Mouse (Mus musculus) lung, adult 18-20 months (tissue): ENCODE measurements around the gene Abhd12b.

Experiments used
- DNase-seq, 2 experiments: peaks; one replicate each; pipeline ENCODE4 v3.0.0; 2022; ENCODE audit warnings: mixed read lengths in 2 of 2

The Abhd12b gene

GRCm38 (mm10) chr12:70208214-70208613 is 54.3 kb downstream of the Abhd12b start:
- DNase-seq: no peak

DNA sequence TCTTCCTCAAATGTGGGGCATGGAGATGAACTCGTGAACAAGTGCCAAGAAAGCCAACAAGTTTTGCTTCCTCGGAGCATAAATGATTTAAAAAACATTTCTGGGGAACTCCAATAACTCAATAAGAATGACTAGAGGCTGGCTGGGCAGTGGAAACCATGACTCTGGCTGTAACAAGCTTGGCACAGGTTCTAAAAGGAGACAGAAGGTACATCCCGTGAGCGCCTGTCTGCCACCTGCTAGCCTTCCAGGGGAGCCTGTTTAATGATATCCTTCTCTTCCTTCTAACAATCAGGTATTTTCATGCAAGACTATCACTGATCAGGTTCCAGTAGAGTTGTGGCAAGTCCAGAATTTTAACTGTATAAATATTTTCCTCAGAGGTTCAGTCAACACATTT is 58.6 kb downstream of the Abhd12b start:
- no peak for DNase-seq

GRCm38 (mm10) chr12:70213601-70214000 is 59.7 kb downstream of the Abhd12b start:
- DNase-seq: no peak

GRCm38 (mm10) chr12:70214281-70214680 is 60.3 kb downstream of the Abhd12b start:
- no peak for DNase-seq

- peak in 1 of 2 experiments; percentile 28 for DNase-seq
These were observed 62.4 kb downstream of the Abhd12b start for GRCm38 (mm10) chr12:70216229-70216800.

GRCm38 (mm10) chr12:70218795-70219540 is 65.0 kb downstream of the Abhd12b start:
- peak in 1 of 2 experiments; percentile 34 for DNase-seq

DNA sequence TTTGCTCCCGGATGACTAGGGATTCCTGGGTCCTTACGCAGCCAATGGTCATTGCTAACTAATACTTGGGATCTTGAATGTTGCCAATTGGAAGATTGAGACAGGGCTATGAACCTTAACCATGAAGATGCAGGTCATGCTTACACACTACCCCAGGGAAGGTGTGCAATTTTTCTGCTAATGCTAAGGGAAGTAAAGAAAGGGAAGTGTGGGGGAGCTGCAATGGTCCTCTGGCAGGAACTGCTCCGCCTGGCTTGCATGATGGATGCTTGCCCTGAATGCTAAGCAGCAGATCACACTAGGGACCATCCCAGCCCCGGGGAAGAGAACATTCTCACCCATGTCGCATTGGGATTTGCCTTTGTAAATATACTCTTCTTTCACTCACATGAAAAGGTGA is 67.5 kb downstream of the Abhd12b start:
- DNase-seq: no peak

DNA sequence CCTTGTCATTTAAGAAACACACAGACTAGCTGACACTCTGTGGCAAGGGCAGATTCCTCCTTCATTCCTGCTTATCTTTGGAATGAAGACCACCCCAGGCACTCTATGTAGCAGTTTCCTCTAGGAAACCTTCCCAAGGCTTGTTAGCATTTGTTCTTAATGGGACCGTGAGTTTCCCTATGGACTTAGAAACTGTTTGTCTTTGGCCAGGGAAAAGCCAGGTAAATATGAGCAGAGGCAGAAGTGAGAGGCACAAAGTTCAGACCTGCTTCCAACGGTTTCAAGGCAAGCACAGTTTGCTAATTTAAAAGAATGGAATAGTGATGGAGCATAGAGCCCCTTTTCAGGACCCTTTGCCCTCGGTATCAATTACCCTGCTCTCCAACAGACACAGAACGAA is 69.4 kb downstream of the Abhd12b start:
- no peak for DNase-seq

DNA sequence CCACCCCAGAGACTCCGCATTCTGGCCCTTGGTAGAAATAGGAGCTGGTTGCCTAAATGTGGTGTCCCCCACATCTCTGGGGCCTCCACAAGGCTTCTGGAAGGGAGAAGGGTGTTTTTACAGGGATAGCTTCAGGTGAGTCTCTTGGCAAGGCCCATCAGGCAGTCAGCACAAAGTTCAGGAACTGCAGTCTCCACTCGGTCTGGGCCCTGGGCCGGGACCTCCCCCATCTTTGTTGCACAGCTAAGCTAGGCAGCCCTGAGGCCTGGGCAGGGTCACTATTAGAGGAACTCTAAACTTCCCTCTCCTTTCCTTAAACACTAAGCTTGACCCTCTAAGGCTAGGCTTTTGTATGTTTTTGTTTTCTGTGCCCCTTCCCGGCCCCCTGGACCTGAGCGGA is 72.7 kb downstream of the Abhd12b start:
- peak in 1 of 2 experiments; percentile 5 for DNase-seq

DNA sequence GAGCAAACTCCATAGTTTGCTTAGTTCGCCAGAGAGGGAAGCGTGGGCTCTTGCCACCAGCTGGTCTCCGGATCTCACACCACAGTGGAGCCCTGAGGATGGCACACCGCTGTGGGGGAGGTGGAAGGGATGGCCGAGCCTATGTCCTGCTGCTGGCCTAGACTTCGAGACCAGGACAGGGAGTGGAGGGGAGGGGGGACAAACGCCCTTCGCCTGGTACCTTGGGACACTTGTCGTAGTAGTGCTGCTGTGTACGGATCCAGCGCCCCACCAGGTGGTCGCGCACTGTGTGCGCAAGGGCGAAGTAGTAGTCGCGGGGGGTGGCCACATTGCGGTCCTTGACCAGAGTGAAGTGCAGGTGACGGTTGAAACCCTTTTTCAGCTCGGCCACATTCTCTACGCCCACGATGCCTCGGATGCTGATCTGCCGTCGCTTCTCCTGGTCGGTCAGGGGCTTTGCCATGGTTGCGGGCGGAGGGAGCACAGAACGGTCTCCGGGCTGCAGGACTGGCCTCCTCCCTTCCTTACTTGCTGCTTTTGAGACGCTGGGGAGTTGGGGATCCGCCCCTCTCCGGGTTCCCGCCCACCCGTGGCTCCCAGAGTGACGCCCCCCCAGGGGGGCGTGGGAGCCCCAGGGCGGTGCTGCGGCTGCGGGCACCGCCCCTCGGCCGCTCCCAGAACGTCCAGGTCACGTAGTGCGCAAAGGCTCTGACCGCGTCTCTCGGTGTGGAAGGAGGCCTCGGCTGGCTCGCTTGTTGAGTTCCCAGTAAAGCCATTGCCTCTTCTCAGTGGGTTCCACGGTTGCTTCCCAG is 73.4 kb downstream of the Abhd12b start:
- DNase-seq: peak; percentile 90 to 92

GRCm38 (mm10) chr12:70228155-70228554 is 74.2 kb downstream of the Abhd12b start:
- peak in 1 of 2 experiments; percentile 15 for DNase-seq

DNA sequence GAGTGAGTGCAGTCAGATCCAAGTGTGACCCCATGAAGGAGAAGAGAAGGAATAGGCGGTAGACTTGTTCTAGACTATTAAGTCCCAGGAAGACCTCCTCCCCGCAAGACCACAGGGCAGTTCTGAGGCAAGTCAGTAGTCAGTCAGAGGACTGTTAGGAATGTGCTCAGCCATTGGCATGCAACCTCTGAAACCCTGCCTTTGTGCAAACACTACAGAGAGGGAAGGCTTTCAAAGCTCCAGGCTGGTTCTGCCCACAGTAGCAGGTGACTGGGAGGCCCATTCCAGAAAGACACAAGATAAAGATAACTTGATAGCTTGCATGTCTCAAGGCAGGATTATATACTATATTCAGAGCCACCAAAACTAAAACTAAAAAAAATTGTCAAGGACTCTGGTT is 77.4 kb downstream of the Abhd12b start, which contains the start of gene Pygl:
TSS of gene Pygl (minus strand) at position 195 of the 400 bp plus-strand sequence.
- DNase-seq: peak; percentile 44 to 60

GRCm38 (mm10) chr12:70232020-70232544 is 78.1 kb downstream of the Abhd12b start:
- DNase-seq: no peak
